Comparison of ENCODE assay signal across 12 mouse cellular contexts in the genomic region with DNA sequence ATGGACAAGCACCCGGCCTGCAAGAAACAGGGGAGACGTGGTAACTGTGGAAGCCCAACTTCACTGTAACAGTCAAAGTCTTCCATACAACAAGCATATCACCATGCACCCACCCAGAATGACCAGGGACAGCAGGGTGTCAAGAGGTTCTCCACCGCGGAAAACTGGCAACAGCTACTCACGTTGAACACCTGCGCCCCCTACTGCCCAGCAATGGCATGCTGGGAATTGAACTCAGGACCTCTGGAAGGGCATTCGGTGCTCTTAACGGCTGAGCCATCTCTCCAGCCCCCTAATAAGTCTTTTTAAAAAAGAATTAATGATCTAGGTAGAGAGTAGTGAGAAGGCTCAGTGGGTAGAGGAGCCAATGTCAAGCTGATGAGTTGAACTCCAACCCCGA. TPM values are rescaled to one million over a fixed set of nuclear protein-coding genes. Genes with fewer than 3 reads are reported as not detected.
A peak's percentile ranks its signal among the peaks of the same experiment; 100 is the strongest.
DNase-seq lines count a peak whose midpoint lies in the region; ATAC-seq and TF ChIP-seq lines count a peak whose summit lies in the region.
"Had no signal": no experiment of that assay in that cellular context is flagged by ENCODE, and none has a peak within 500 bp of the region (broad histone marks: within the 10 kb centered on the region; RNA-seq: fewer than 3 reads in every experiment).

No protein-coding gene starts in this region.

- no peak for ATAC-seq in kidney, postnatal 0 days (replicated peaks; ENCODE audit: low FRiP score, low read depth)
- ATAC-seq in kidney, embryonic 16.5 days (ENCODE audit: low FRiP score, low TSS enrichment): no peak
- no peak for ATAC-seq in lung, postnatal 0 days
- ATAC-seq in hindbrain, embryonic 14.5 days (ENCODE audit: low FRiP score): no peak

- H3K4me3 ChIP-seq in kidney, postnatal 0 days (replicated peaks; ENCODE audit: low read depth, low read length): no peak overlapping the region
- H3K4me3 ChIP-seq in kidney, embryonic 16.5 days (ENCODE audit: low read length): no peak overlapping the region
- no peak overlapping the region for H3K4me3 ChIP-seq in MEL (ENCODE audit: control insufficient read depth in 1 of 2, insufficient read depth in 1 of 2, low read depth in 2 of 2, low read length in 2 of 2)
- H3K4me3 ChIP-seq in lung, postnatal 0 days (ENCODE audit: low read depth, low read length): no peak overlapping the region
- no peak overlapping the region for H3K4me3 ChIP-seq in hindbrain, embryonic 14.5 days (replicated peaks; ENCODE audit: low read length)
- H3K4me3 ChIP-seq: heart, embryonic 15.5 days had no signal

- H3K36me3 ChIP-seq in kidney, postnatal 0 days (ENCODE audit: insufficient read depth, low read length): peaks cover 24% of the 10 kb centered on the region
- H3K36me3 ChIP-seq in kidney, embryonic 16.5 days (ENCODE audit: insufficient read depth, low read length): peaks cover 3% of the 10 kb centered on the region; the same call in 1 of the 2 replicates
- no peaks in the 10 kb centered on the region for H3K36me3 ChIP-seq in MEL (ENCODE audit: control insufficient read depth in 1 of 2, insufficient read depth in 2 of 2, low read length in 2 of 2)
- peaks cover 11% of the 10 kb centered on the region for H3K36me3 ChIP-seq in lung, postnatal 0 days (ENCODE audit: insufficient read depth, low read length)
- H3K36me3 ChIP-seq in hindbrain, embryonic 14.5 days (replicated peaks; ENCODE audit: control insufficient read depth, insufficient read depth): no peaks in the 10 kb centered on the region; the same call in 1 of the 2 replicates

- DNase-seq in cerebellum, adult 18-20 months: peak; percentile 38 to 59
- no peak for DNase-seq in cerebellum, postnatal 4 days (ENCODE audit: low spot score in 2 of 2)
- no peak for DNase-seq in kidney, postnatal 0 days (ENCODE audit: low spot score)
- DNase-seq in MEL (ENCODE audit: low read depth, low spot score): peak; percentile 45
- DNase-seq in lung, postnatal 0 days (ENCODE audit: low spot score): no peak
- DNase-seq in urinary bladder, postnatal 4 days (ENCODE audit: low spot score in 2 of 2): no peak
- no peak for DNase-seq in hindbrain, embryonic 14.5 days (ENCODE audit: low spot score)
- DNase-seq: right cerebral cortex, postnatal 4 days had no signal

- TF ChIP-seq EP300 in MEL (IDR thresholded peaks at IDR 0.05; ENCODE audit: low read depth in 1 of 2, low read length in 2 of 2): no peak
- no peak for TF ChIP-seq EP300 in lung, postnatal 0 days (IDR thresholded peaks at IDR 0.05)

- no peaks in the 10 kb centered on the region for H3K9me3 ChIP-seq in kidney, postnatal 0 days (replicated peaks; ENCODE audit: low read length)
- H3K9me3 ChIP-seq in kidney, embryonic 16.5 days (ENCODE audit: low read length): no peaks in the 10 kb centered on the region; the same call in 1 of the 2 replicates
- no peaks in the 10 kb centered on the region for H3K9me3 ChIP-seq in MEL (replicated peaks; ENCODE audit: insufficient read depth, low read length)
- no peaks in the 10 kb centered on the region for H3K9me3 ChIP-seq in lung, postnatal 0 days (ENCODE audit: low read length)
- no peaks in the 10 kb centered on the region for H3K9me3 ChIP-seq in hindbrain, embryonic 14.5 days (ENCODE audit: control insufficient read depth, low read length)
- H3K9me3 ChIP-seq: heart, embryonic 15.5 days had no signal

- H3K27ac ChIP-seq in kidney, postnatal 0 days: no peak overlapping the region
- no peak overlapping the region for H3K27ac ChIP-seq in kidney, embryonic 16.5 days (ENCODE audit: low read length)
- H3K27ac ChIP-seq in MEL (ENCODE audit: control insufficient read depth, low read depth, low read length): no peak overlapping the region
- H3K27ac ChIP-seq in lung, postnatal 0 days (ENCODE audit: low read length): no peak overlapping the region
- no peak overlapping the region for H3K27ac ChIP-seq in hindbrain, embryonic 14.5 days
- H3K27ac ChIP-seq: heart, embryonic 15.5 days had no signal

- peaks cover 7% of the 10 kb centered on the region; the same call in 1 of the 2 replicates for H3K4me1 ChIP-seq in kidney, postnatal 0 days (replicated peaks; ENCODE audit: insufficient read depth, low read length)
- peaks cover 17% of the 10 kb centered on the region for H3K4me1 ChIP-seq in kidney, embryonic 16.5 days (ENCODE audit: insufficient read depth, low read length)
- no peaks in the 10 kb centered on the region for H3K4me1 ChIP-seq in MEL (ENCODE audit: control insufficient read depth in 1 of 2, insufficient read depth in 2 of 2, low read length in 2 of 2)
- H3K4me1 ChIP-seq in lung, postnatal 0 days (ENCODE audit: insufficient read depth, low read depth, low read length): no peaks in the 10 kb centered on the region
- H3K4me1 ChIP-seq in hindbrain, embryonic 14.5 days (replicated peaks; ENCODE audit: control insufficient read depth, insufficient read depth, low read length): no peaks in the 10 kb centered on the region
- H3K4me1 ChIP-seq: heart, embryonic 15.5 days had no signal

- peak; percentile 58 for TF ChIP-seq CTCF in kidney, postnatal 0 days (IDR thresholded peaks at IDR 0.05; ENCODE audit: low read depth)
- peak; percentile 62 to 78 (median 63) for TF ChIP-seq CTCF in MEL (IDR thresholded peaks at IDR 0.05 in 2 of 3, conservative IDR thresholded peaks at IDR 0.05 in 1 of 3; ENCODE audit: control insufficient read depth in 1 of 3, insufficient read depth in 1 of 3, low read depth in 2 of 3, low read length in 3 of 3, poor library complexity in 1 of 3, severe bottlenecking in 1 of 3)
- peak; percentile 63 for TF ChIP-seq CTCF in lung, postnatal 0 days (IDR thresholded peaks at IDR 0.05)

- TF ChIP-seq RAD21 in MEL (IDR thresholded peaks at IDR 0.05; ENCODE audit: low read depth, low read length): peak; percentile 9; the same call in 1 of the 2 replicates

- TF ChIP-seq POLR2A in MEL (IDR thresholded peaks at IDR 0.05; ENCODE audit: control insufficient read depth in 1 of 2, insufficient read depth in 1 of 2, low read depth in 1 of 2, low read length in 2 of 2, poor library complexity in 1 of 2): no peak

- H3K27me3 ChIP-seq in kidney, postnatal 0 days (ENCODE audit: insufficient read depth, low read length): no peaks in the 10 kb centered on the region
- no peaks in the 10 kb centered on the region for H3K27me3 ChIP-seq in kidney, embryonic 16.5 days (ENCODE audit: insufficient read depth, low read length)
- H3K27me3 ChIP-seq in MEL (ENCODE audit: control insufficient read depth in 1 of 2, insufficient read depth in 2 of 2, low read length in 2 of 2): no peaks in the 10 kb centered on the region
- H3K27me3 ChIP-seq in lung, postnatal 0 days (replicated peaks; ENCODE audit: insufficient read depth, low read length): no peaks in the 10 kb centered on the region
- H3K27me3 ChIP-seq in hindbrain, embryonic 14.5 days (ENCODE audit: control insufficient read depth, insufficient read depth, low read length): no peaks in the 10 kb centered on the region
- H3K27me3 ChIP-seq: heart, embryonic 15.5 days had no signal

- WGBS in kidney, postnatal 0 days: 56% methylated on average over 9 of the region's 9 CpGs
- WGBS in kidney, embryonic 16.5 days: 48% methylated on average over 9 of the region's 9 CpGs
- WGBS in lung, postnatal 0 days: 58% methylated on average over 9 of the region's 9 CpGs
- WGBS in hindbrain, embryonic 14.5 days: 59% methylated on average over 9 of the region's 9 CpGs

- no peak overlapping the region for H3K4me2 ChIP-seq in kidney, postnatal 0 days (ENCODE audit: low read length)
- no peak overlapping the region for H3K4me2 ChIP-seq in kidney, embryonic 16.5 days (replicated peaks; ENCODE audit: low read depth, low read length)
- H3K4me2 ChIP-seq in lung, postnatal 0 days (replicated peaks; ENCODE audit: low read depth, low read length): no peak overlapping the region
- H3K4me2 ChIP-seq in hindbrain, embryonic 14.5 days (replicated peaks): no peak overlapping the region
- H3K4me2 ChIP-seq: heart, embryonic 15.5 days had no signal

- H3K9ac ChIP-seq in kidney, postnatal 0 days (ENCODE audit: low read depth, low read length): no peak overlapping the region
- H3K9ac ChIP-seq in kidney, embryonic 16.5 days (replicated peaks; ENCODE audit: low read length): no peak overlapping the region
- H3K9ac ChIP-seq in MEL (ENCODE audit: control insufficient read depth, low read depth, low read length, poor library complexity, severe bottlenecking): no peak overlapping the region
- H3K9ac ChIP-seq in lung, postnatal 0 days (replicated peaks; ENCODE audit: low read depth): no peak overlapping the region
- H3K9ac ChIP-seq in hindbrain, embryonic 14.5 days: no peak overlapping the region
- H3K9ac ChIP-seq: heart, embryonic 15.5 days had no signal

- H3K79me2 ChIP-seq in MEL (ENCODE audit: control insufficient read depth, insufficient read depth, low read length, poor library complexity): no peaks in the 10 kb centered on the region

RNA-seq across cellular contexts. Expression of a gene that starts 8.1 kb away (rescaled TPM):
- polyA plus RNA-seq in kidney, postnatal 0 days (2015; fragmentation: Nextera tagmentation; extraction: Ambion mirVana): 1.6 and 1.8 TPM in 2 replicates
- 0.76 and 0.80 TPM in 2 replicates for polyA plus RNA-seq in kidney, embryonic 16.5 days (2015; fragmentation: Nextera tagmentation; extraction: Ambion mirVana)
- total RNA-seq in MEL (2012; rRNA removed): not detected in 2 replicates
- not detected for polyA plus RNA-seq in MEL (2012; ENCODE audit: insufficient read depth in 1 of 2, insufficient read length in 2 of 2, low read depth in 1 of 2, low replicate concordance in 2 of 2, missing spikeins in 1 of 2)
- polyA plus RNA-seq in lung, postnatal 0 days (2015; fragmentation: Nextera tagmentation; extraction: Ambion mirVana): 0.06 TPM in 1 of 2 replicates, not detected in the other
- not detected in 2 replicates for polyA plus RNA-seq in hindbrain, embryonic 14.5 days (2014; fragmentation: Nextera tagmentation; extraction: Ambion mirVana)
- polyA plus RNA-seq: large intestine, adult 2 months; liver, embryonic 16.5 days had no signal

RNA-seq across cellular contexts. Expression of a gene that starts 9.2 kb away (rescaled TPM):
- polyA plus RNA-seq in kidney, postnatal 0 days (2015; fragmentation: Nextera tagmentation; extraction: Ambion mirVana): not detected in 2 replicates
- polyA plus RNA-seq in kidney, embryonic 16.5 days (2015; fragmentation: Nextera tagmentation; extraction: Ambion mirVana): not detected in 2 replicates
- total RNA-seq in MEL (2012; rRNA removed): not detected in 2 replicates
- not detected for polyA plus RNA-seq in MEL (2012; ENCODE audit: insufficient read depth in 1 of 2, insufficient read length in 2 of 2, low read depth in 1 of 2, low replicate concordance in 2 of 2, missing spikeins in 1 of 2)
- 0.20 TPM in 1 of 2 replicates, not detected in the other for polyA plus RNA-seq in lung, postnatal 0 days (2015; fragmentation: Nextera tagmentation; extraction: Ambion mirVana)
- polyA plus RNA-seq in hindbrain, embryonic 14.5 days (2014; fragmentation: Nextera tagmentation; extraction: Ambion mirVana): not detected in 2 replicates
- polyA plus RNA-seq: heart, embryonic 15.5 days; large intestine, adult 2 months; liver, embryonic 16.5 days had no signal

RNA-seq across cellular contexts. Expression of a gene that starts 11.9 kb away (rescaled TPM):
- 51.7 and 57.9 TPM in 2 replicates for polyA plus RNA-seq in kidney, postnatal 0 days (2015; fragmentation: Nextera tagmentation; extraction: Ambion mirVana)
- 39.6 and 39.7 TPM in 2 replicates for polyA plus RNA-seq in kidney, embryonic 16.5 days (2015; fragmentation: Nextera tagmentation; extraction: Ambion mirVana)
- 18.4 and 18.7 TPM in 2 replicates for total RNA-seq in MEL (2012; rRNA removed)
- polyA plus RNA-seq in MEL (2012; ENCODE audit: insufficient read depth in 1 of 2, insufficient read length in 2 of 2, low read depth in 1 of 2, low replicate concordance in 2 of 2, missing spikeins in 1 of 2): 10 to 100 TPM; 29.8 to 35.5 TPM
- polyA plus RNA-seq in lung, postnatal 0 days (2015; fragmentation: Nextera tagmentation; extraction: Ambion mirVana): 78.2 and 80.0 TPM in 2 replicates
- polyA plus RNA-seq in hindbrain, embryonic 14.5 days (2014; fragmentation: Nextera tagmentation; extraction: Ambion mirVana): 24.0 and 24.7 TPM in 2 replicates

RNA-seq across cellular contexts. Expression of a gene that starts 53.3 kb away (rescaled TPM):
- 3.5 and 4.2 TPM in 2 replicates for polyA plus RNA-seq in kidney, postnatal 0 days (2015; fragmentation: Nextera tagmentation; extraction: Ambion mirVana)
- polyA plus RNA-seq in kidney, embryonic 16.5 days (2015; fragmentation: Nextera tagmentation; extraction: Ambion mirVana): 7.2 and 9.0 TPM in 2 replicates
- total RNA-seq in MEL (2012; rRNA removed): 4.6 and 5.5 TPM in 2 replicates
- 1 to 10 TPM in 1 of 2 experiments, not detected in 1; 7.1 TPM for polyA plus RNA-seq in MEL (2012; ENCODE audit: insufficient read depth in 1 of 2, insufficient read length in 2 of 2, low read depth in 1 of 2, low replicate concordance in 2 of 2, missing spikeins in 1 of 2)
- 0.84 and 2.2 TPM in 2 replicates for polyA plus RNA-seq in lung, postnatal 0 days (2015; fragmentation: Nextera tagmentation; extraction: Ambion mirVana)
- 53.5 and 57.2 TPM in 2 replicates for polyA plus RNA-seq in hindbrain, embryonic 14.5 days (2014; fragmentation: Nextera tagmentation; extraction: Ambion mirVana)

Comparison
In these comparisons a context has a peak if more than half of its experiments do, and no peak if none do; other contexts are left out.
1. DNase-seq: peak in cerebellum, adult 18-20 months (2 of 2) and MEL (single experiment); none in cerebellum, postnatal 4 days (0 of 2), kidney, postnatal 0 days (single experiment), lung, postnatal 0 days (single experiment), urinary bladder, postnatal 4 days (0 of 2) and hindbrain, embryonic 14.5 days (single experiment).
2. Peak in every context shown above with its lines, with median percentiles within 50 percentile points of each other: CTCF ChIP-seq.